Mouse (Mus musculus): ENCODE measurements at regions not wholly inside any gene's neighbourhood (a gene's known extent, or its start where the extent isn't known, plus 50 kb on each side); places are given as distances from the start of the nearest gene placed in this dataset.

GRCm38 (mm10) chr16:29802085-29802484, 223.0 kb downstream of the Opa1 start:
- no peak for TF ChIP-seq POLR2A (IDR thresholded peaks at IDR 0.05; ENCODE audit: low read depth, low read length)
- TF ChIP-seq CTCF (conservative IDR thresholded peaks at IDR 0.05; ENCODE audit: insufficient read depth, insufficient read length, low read depth, low read length): no peak

All from kidney, adult 2 months (tissue).